Mouse (Mus musculus) small intestine, adult 2 months (tissue): ENCODE results near the gene Adamts13.

Source experiments
- CTCF ChIP-seq: fragments of 200-500 bp; IDR thresholded peaks from 2 replicates; pipeline ENCODE4 v1.5.1; 2012; ENCODE audit warnings: low read depth, mild to moderate bottlenecking, control low read depth, inconsistent platforms, low read length, moderate library complexity, mixed read lengths; ENCODE audit not compliant: insufficient replicate concordance, insufficient read length; ENCODE audit errors: extremely low read depth
- POLR2A ChIP-seq: fragments of 200-500 bp; IDR thresholded peaks from 2 replicates; pipeline ENCODE4 v1.6.1; 2012; ENCODE audit warnings: low read depth, mild to moderate bottlenecking, control low read depth, inconsistent platforms, low read length, moderate library complexity

DNA sequence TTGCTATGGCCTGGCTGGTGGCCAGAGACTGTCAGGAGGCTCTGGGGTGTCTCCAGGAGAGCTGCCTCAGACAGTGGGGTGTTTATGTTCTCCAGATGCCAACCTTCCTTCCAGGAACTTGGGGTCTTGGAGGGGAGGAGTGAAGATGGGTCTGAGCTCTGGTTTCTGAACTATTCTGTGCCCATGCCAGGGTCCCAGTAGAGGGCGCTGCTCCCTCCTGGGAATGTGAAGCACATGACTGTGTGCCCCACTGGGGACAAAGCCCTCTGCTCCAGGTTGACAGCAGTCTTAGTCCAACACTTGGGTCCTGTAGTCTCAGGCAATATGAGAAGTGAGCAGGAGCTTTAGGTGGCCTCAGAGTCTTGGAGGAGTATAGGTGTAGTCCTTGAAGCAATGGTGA, 66.1 kb downstream of the Adamts13 start:
- TF ChIP-seq CTCF (peak; percentile 8; the same call in 1 of the 2 replicates), POLR2A (no peak)
